Mouse (Mus musculus): ENCODE results near the gene B9d2. TPM values are rescaled to one million over a fixed set of nuclear protein-coding genes. Genes with fewer than 3 reads are reported as not detected.

The B9d2 gene
- polyA plus RNA-seq (2014; fragmentation: Nextera tagmentation; extraction: Ambion mirVana): 30.7 and 31.1 TPM in 2 replicates

DNA sequence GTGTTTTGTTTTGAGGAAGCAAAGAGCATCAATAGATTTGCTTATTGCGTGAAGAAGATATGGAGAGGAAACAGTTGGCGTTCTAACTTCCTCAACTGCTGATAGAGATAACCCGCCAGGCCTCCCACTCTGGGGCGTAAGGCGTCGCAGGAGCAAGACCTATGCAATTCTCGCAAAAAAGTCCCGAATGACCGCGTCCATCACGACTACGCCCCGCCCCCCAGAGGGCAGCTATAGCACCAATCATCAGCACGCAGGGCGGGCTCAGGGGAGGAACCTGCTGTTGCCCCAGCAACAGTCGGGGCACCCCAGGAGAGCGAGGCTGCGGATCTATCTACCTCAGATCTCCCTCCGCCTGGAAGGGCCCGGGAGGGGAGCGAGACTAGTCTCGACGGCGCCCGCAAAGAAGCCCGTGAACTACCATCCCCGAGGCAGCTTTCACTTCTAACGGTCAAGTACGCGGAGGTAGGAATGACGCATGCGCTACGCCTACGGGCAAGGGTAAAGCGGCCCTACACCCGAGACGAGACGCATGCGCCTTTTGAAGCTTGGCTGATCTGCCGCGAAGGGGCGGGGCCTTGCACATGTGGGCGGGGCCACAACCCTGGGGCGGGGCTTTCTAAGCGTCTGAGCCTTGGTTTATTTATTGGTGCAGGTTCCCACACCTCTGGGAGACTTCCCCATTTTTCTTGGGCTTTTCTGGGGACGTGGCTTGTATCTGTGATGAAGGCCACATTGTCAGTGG is at the start of gene B9d2:
Gene B9d2, plus strand, starts transcription at position 267 of the 745 bp plus-strand sequence.
- Histone ChIP-seq H3K9me3 (ENCODE audit: control insufficient read depth, low read length) (no peaks in the 10 kb centered on the region), H3K9ac (ENCODE audit: low read length) (peak within 1 kb of the TSS; percentile 65), H3K4me1 (ENCODE audit: control insufficient read depth, insufficient read depth, low read length) (0 out of 2 replicates have a peak, but pooled peaks cover 3% of the 10 kb centered on the region), H3K4me2 (peak within 1 kb of the TSS; percentile 60), H3K27ac (ENCODE audit: low read depth, low read length) (peak within 1 kb of the TSS; percentile 83), H3K27me3 (ENCODE audit: control insufficient read depth, insufficient read depth, low read length) (peaks cover under 1% of the 10 kb centered on the region; the same call in 1 of the 2 replicates), H3K4me3 (ENCODE audit: low read depth, low read length) (peak within 1 kb of the TSS; percentile 49), H3K36me3 (ENCODE audit: control insufficient read depth, insufficient read depth, low read length) (no peaks in the 10 kb centered on the region)
- peak; percentile 99 for DNase-seq (ENCODE audit: low spot score, missing footprints)
- peak; percentile 98 for ATAC-seq (ENCODE audit: low FRiP score)
- WGBS: under 1% methylated on average over 46 of the region's 46 CpGs

DNA sequence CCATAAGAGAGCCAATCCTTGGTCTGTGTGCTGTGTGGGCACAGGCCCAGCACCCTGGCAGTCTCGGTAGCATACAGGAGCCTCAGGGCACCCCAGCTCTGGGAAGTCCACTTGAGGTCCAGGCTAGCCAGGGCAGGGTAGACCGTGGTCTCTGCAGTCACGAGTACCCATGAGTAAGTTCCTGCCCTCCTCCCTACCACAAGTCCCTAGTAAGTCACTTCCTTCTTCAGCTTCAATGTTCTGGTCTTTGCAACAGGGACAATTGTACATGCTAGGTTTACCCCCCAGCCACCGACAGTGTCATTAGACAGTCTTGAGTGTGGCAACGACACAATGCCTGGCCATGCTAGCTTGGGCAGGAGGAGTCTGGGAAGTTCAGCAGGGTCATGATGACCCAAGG is 47.9 kb upstream of the B9d2 start:
- Histone ChIP-seq H3K4me1 (ENCODE audit: control insufficient read depth, insufficient read depth, low read length) (peaks cover 2% of the 10 kb centered on the region), H3K27ac (ENCODE audit: low read depth, low read length) (no peak overlapping the region), H3K27me3 (ENCODE audit: control insufficient read depth, insufficient read depth, low read length) (peaks cover 3% of the 10 kb centered on the region; the same call in 1 of the 2 replicates), H3K4me2 (no peak overlapping the region), H3K36me3 (ENCODE audit: control insufficient read depth, insufficient read depth, low read length) (no peaks in the 10 kb centered on the region), H3K9me3 (ENCODE audit: control insufficient read depth, low read length) (no peaks in the 10 kb centered on the region), H3K4me3 (ENCODE audit: low read depth, low read length) (no peak overlapping the region), H3K9ac (ENCODE audit: low read length) (no peak overlapping the region)
- ATAC-seq (ENCODE audit: low FRiP score) (no peak), DNase-seq (ENCODE audit: low spot score, missing footprints) (peak; percentile 14)
- WGBS: 95% methylated on average over 5 of the region's 5 CpGs

- H3K27me3 ChIP-seq (ENCODE audit: control insufficient read depth, insufficient read depth, low read length): no peaks in the 10 kb centered on the region
- H3K4me2 ChIP-seq: no peak overlapping the region
- no peaks in the 10 kb centered on the region for H3K9me3 ChIP-seq (ENCODE audit: control insufficient read depth, low read length)
- no peaks in the 10 kb centered on the region for H3K4me1 ChIP-seq (ENCODE audit: control insufficient read depth, insufficient read depth, low read length)
- H3K36me3 ChIP-seq (ENCODE audit: control insufficient read depth, insufficient read depth, low read length): no peaks in the 10 kb centered on the region
- H3K9ac ChIP-seq (ENCODE audit: low read length): no peak overlapping the region
- H3K4me3 ChIP-seq (ENCODE audit: low read depth, low read length): no peak overlapping the region
- DNase-seq (ENCODE audit: low spot score, missing footprints) (no peak), ATAC-seq (ENCODE audit: low FRiP score) (no peak)
- 76% methylated on average over 3 of the region's 3 CpGs for WGBS
- no peak overlapping the region for H3K27ac ChIP-seq (ENCODE audit: low read depth, low read length)
Observed at GRCm38 (mm10) chr7:25636373-25636772, 44.2 kb upstream of the B9d2 start.

- Histone ChIP-seq H3K36me3 (ENCODE audit: control insufficient read depth, insufficient read depth, low read length) (no peaks in the 10 kb centered on the region), H3K9me3 (ENCODE audit: control insufficient read depth, low read length) (no peaks in the 10 kb centered on the region), H3K27me3 (ENCODE audit: control insufficient read depth, insufficient read depth, low read length) (no peaks in the 10 kb centered on the region), H3K27ac (ENCODE audit: low read depth, low read length) (no peak overlapping the region), H3K4me1 (ENCODE audit: control insufficient read depth, insufficient read depth, low read length) (no peaks in the 10 kb centered on the region), H3K4me3 (ENCODE audit: low read depth, low read length) (no peak overlapping the region), H3K4me2 (no peak overlapping the region), H3K9ac (ENCODE audit: low read length) (no peak overlapping the region)
- no peak for DNase-seq (ENCODE audit: low spot score, missing footprints)
- ATAC-seq (ENCODE audit: low FRiP score): no peak; the same call in 1 of the 2 replicates
- WGBS: 90% methylated on average over 5 of the region's 5 CpGs
Observed at GRCm38 (mm10) chr7:25637099-25637498, 43.5 kb upstream of the B9d2 start.

GRCm38 (mm10) chr7:25639754-25640153 is 40.8 kb upstream of the B9d2 start:
- no peak for ATAC-seq (ENCODE audit: low FRiP score)

GRCm38 (mm10) chr7:25644136-25644535 is 36.4 kb upstream of the B9d2 start:
- Histone ChIP-seq H3K9ac (ENCODE audit: low read length) (no peak overlapping the region), H3K4me2 (no peak overlapping the region), H3K4me3 (ENCODE audit: low read depth, low read length) (no peak overlapping the region), H3K9me3 (ENCODE audit: control insufficient read depth, low read length) (no peaks in the 10 kb centered on the region), H3K27ac (ENCODE audit: low read depth, low read length) (no peak overlapping the region), H3K36me3 (ENCODE audit: control insufficient read depth, insufficient read depth, low read length) (no peaks in the 10 kb centered on the region), H3K27me3 (ENCODE audit: control insufficient read depth, insufficient read depth, low read length) (no peaks in the 10 kb centered on the region), H3K4me1 (ENCODE audit: control insufficient read depth, insufficient read depth, low read length) (no peaks in the 10 kb centered on the region)
- 86% methylated on average over 10 of the region's 10 CpGs for WGBS
- DNase-seq (ENCODE audit: low spot score, missing footprints) (peak; percentile 41), ATAC-seq (ENCODE audit: low FRiP score) (no peak)

More at GRCm38 (mm10) chr7:25639754-25640153, 40.8 kb upstream of the B9d2 start:
- Histone ChIP-seq H3K4me1 (ENCODE audit: control insufficient read depth, insufficient read depth, low read length) (no peaks in the 10 kb centered on the region), H3K4me2 (no peak overlapping the region), H3K27ac (ENCODE audit: low read depth, low read length) (no peak overlapping the region), H3K36me3 (ENCODE audit: control insufficient read depth, insufficient read depth, low read length) (no peaks in the 10 kb centered on the region), H3K4me3 (ENCODE audit: low read depth, low read length) (no peak overlapping the region), H3K9ac (ENCODE audit: low read length) (no peak overlapping the region), H3K27me3 (ENCODE audit: control insufficient read depth, insufficient read depth, low read length) (no peaks in the 10 kb centered on the region), H3K9me3 (ENCODE audit: control insufficient read depth, low read length) (no peaks in the 10 kb centered on the region)
- DNase-seq (ENCODE audit: low spot score, missing footprints): no peak
- 88% methylated on average over 4 of the region's 4 CpGs for WGBS

DNA sequence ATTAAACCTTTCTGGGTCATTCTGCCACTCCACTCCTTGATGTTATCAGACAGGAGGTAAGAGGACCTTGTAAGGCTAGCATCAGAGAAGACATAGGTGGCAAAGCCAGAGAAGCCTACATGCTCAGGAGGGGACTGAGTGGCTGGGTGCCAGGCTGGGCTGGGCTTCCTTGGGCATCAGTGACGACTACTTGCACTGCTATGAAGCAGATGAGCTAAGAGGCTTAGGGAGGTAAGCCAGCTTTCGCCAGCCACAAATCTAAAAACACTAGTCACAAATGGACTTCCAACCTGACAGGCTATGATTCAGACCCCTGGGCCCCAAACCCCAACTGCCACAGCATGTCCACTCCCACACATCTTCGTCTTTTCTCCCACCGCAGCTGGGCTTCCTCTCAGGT is 35.9 kb upstream of the B9d2 start:
- no peaks in the 10 kb centered on the region for H3K9me3 ChIP-seq (ENCODE audit: control insufficient read depth, low read length)
- no peak overlapping the region for H3K4me2 ChIP-seq
- no peak overlapping the region for H3K27ac ChIP-seq (ENCODE audit: low read depth, low read length)
- no peak overlapping the region for H3K9ac ChIP-seq (ENCODE audit: low read length)
- no peaks in the 10 kb centered on the region for H3K36me3 ChIP-seq (ENCODE audit: control insufficient read depth, insufficient read depth, low read length)
- 70% methylated on average over 4 of the region's 4 CpGs for WGBS
- DNase-seq (ENCODE audit: low spot score, missing footprints) (peak; percentile 67), ATAC-seq (ENCODE audit: low FRiP score) (no peak)
- H3K4me3 ChIP-seq (ENCODE audit: low read depth, low read length): no peak overlapping the region
- no peaks in the 10 kb centered on the region for H3K4me1 ChIP-seq (ENCODE audit: control insufficient read depth, insufficient read depth, low read length)
- no peaks in the 10 kb centered on the region for H3K27me3 ChIP-seq (ENCODE audit: control insufficient read depth, insufficient read depth, low read length)

- ATAC-seq (ENCODE audit: low FRiP score) (no peak), DNase-seq (ENCODE audit: low spot score, missing footprints) (peak; percentile 2)
- Histone ChIP-seq H3K27ac (ENCODE audit: low read depth, low read length) (no peak overlapping the region), H3K4me1 (ENCODE audit: control insufficient read depth, insufficient read depth, low read length) (no peaks in the 10 kb centered on the region), H3K9me3 (ENCODE audit: control insufficient read depth, low read length) (no peaks in the 10 kb centered on the region), H3K36me3 (ENCODE audit: control insufficient read depth, insufficient read depth, low read length) (no peaks in the 10 kb centered on the region), H3K4me3 (ENCODE audit: low read depth, low read length) (no peak overlapping the region), H3K27me3 (ENCODE audit: control insufficient read depth, insufficient read depth, low read length) (no peaks in the 10 kb centered on the region), H3K4me2 (no peak overlapping the region), H3K9ac (ENCODE audit: low read length) (no peak overlapping the region)
- 45% methylated on average over 14 of the region's 14 CpGs for WGBS
Observed at GRCm38 (mm10) chr7:25645074-25645473, 35.5 kb upstream of the B9d2 start.

GRCm38 (mm10) chr7:25647574-25648123 is 32.9 kb upstream of the B9d2 start:
- Histone ChIP-seq H3K9ac (ENCODE audit: low read length) (no peak overlapping the region), H3K4me3 (ENCODE audit: low read depth, low read length) (no peak overlapping the region), H3K9me3 (ENCODE audit: control insufficient read depth, low read length) (no peaks in the 10 kb centered on the region), H3K4me2 (no peak overlapping the region), H3K27me3 (ENCODE audit: control insufficient read depth, insufficient read depth, low read length) (no peaks in the 10 kb centered on the region), H3K4me1 (ENCODE audit: control insufficient read depth, insufficient read depth, low read length) (no peaks in the 10 kb centered on the region), H3K27ac (ENCODE audit: low read depth, low read length) (no peak overlapping the region), H3K36me3 (ENCODE audit: control insufficient read depth, insufficient read depth, low read length) (no peaks in the 10 kb centered on the region)
- 64% methylated on average over 5 of the region's 5 CpGs for WGBS
- DNase-seq (ENCODE audit: low spot score, missing footprints) (peak; percentile 53), ATAC-seq (ENCODE audit: low FRiP score) (no peak)
